Mouse (Mus musculus) kidney, postnatal 14 days (tissue): ENCODE results near the gene 1700001J03Rik.
"Not testable (repeated sequence)": the region's sequence is repeated elsewhere in the genome, so short reads cannot be mapped to it uniquely, and the experiment has no call there.

Experiments
- DNase-seq: peaks from one replicate; pipeline ENCODE4 v3.0.0; 2022; ENCODE audit warnings: mixed read lengths

Gene 1700001J03Rik

DNA sequence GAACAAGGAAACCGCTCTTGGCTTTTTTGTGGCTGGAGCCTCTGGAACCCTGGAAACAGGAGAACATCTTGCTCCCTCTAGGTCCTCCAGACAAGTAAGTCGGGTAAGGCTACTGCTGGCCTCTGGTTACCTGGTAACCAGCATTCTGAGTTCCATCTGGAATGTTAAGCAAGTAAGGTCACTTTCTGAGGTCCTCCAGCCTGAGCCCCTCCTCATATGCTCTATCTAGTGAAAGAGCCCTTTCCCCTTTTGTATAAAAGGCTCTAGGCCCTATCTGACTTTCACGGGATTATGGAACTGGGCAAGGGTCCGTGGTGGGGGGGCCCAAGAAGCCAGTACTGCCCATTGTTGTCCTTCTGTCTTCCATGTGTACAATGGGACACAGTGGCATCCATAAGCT, at the start of gene 1700001J03Rik:
1700001J03Rik (minus strand) TSS at position 101 of the 400 bp plus-strand sequence.
- not testable (repeated sequence) for DNase-seq

DNA sequence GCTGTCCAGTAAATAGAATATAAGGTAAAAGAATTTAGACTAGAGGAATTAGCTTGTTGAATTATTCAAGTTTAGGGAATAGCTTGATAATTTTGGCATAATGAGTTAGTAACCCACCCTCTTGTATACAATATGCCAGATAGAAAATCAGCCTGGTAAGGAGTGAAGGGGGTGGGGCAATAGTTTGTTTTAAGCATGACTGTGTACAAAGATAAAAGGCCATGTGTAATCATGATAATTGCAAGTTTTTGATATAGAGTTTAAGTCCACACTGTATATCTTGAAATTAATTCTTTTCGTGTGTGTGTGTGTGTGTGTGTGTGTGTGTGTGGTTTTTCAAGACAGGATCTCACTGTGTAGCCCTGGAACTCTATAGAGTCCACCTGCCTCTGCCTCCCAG, 49.2 kb upstream of the 1700001J03Rik start:
- DNase-seq, result no peak

DNA sequence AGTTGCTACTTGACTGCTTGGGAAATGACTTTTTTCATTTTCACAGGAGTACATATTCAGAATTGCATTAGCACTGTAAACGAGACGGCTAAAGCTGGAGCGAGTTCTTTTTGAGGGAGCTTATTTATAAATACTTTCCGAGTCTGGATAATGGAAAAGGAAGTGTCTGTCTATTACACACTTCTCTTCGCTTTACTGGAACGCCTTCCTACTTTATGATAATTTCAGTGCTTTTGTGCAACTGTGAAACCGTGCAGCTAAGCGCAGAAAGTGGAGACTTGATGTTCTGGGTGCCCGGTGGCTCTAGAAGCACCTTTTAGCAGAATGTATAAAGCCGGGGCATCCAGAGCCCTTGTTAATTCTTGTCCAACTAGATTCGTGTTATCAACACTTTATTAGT, 47.7 kb upstream of the 1700001J03Rik start:
- no peak for DNase-seq

DNA sequence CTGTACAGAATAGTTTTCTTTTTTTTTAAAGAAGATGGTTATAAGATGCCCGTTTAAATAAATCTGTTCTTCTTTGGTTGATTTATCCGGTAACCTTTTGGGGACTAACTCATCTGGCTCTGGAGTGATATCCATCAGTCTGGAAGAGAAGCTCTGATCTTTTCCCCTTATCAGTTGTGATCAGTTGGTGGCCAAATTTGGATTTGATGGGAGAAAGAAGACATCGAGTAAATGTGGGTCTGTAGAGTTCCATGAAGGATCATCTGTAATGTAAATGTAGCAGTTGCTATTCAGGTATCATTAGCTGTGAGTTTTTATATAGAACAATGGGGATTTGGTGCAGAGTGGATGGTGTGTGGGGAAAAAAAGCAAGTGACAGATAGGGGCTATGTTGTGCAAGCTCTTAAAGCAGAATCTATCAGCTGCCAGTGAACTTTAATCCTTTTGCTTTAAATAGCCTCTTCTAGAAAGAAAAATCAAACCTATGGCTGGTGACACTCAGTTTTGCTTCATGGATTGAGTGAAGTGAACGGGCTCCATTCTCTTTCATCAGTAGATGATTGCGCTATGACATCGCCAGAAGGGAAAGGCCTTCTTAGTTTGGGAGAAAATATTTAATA, 47.1 kb upstream of the 1700001J03Rik start:
- no peak for DNase-seq

DNA sequence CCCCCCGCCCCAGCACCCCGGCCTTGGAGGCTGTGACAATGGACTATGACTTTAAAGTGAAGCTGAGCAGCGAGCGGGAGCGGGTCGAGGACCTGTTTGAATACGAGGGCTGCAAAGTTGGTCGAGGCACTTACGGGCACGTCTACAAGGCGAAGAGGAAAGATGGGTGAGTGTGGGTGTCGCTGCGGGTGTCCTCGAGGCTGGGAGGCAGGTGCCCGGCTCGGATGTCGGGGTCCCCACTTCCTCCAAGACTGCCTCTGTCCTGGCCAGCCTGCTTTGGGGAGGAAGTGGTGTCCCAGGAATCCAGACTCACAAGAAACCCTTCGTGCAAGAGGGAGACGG, 46.5 kb upstream of the 1700001J03Rik start:
- no peak for DNase-seq

DNA sequence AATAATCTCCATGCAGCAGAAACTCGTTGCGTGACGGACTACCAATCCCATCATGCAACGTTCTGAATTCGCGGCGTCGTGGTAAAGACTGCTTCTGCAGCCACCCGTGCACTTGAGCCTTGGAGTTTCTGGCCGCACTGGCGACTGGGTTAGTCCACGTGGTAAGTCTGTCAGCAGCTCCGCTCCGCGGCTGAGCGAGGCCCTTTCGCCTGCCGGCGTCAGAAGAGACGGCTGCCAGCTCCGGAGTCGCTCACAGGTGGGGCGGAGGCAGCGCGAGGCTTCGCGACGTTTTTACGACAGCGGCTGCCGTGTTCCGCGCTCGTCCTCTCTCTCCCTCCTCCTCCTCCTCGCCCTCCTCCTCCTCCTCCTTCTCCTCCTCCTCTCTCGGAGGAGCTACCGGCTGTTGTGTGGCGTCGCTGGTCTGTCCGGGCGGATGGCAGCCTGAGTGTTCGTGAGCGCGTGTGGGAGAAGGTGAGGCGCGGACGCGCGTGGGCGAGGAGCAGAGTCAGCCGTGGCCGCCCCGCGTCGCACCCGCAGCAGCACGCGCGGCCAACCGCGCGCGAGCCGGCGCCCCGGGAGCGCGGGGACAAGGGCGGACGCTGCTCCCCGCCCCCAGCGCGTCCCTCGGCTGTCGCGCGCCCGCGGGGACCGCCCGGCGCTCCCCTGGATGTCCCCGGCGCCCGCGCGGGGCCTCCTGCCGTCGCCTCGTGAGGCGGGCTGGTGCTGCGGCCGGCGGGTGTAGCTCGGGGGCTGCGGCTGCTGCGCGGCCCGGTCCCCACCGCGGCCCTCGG, 46.0 kb upstream of the 1700001J03Rik start, which contains the start of gene Cdk8:
Cdk8 (plus strand) TSS at position 367 of the 791 bp plus-strand sequence.
- peak; percentile 96 for DNase-seq

DNA sequence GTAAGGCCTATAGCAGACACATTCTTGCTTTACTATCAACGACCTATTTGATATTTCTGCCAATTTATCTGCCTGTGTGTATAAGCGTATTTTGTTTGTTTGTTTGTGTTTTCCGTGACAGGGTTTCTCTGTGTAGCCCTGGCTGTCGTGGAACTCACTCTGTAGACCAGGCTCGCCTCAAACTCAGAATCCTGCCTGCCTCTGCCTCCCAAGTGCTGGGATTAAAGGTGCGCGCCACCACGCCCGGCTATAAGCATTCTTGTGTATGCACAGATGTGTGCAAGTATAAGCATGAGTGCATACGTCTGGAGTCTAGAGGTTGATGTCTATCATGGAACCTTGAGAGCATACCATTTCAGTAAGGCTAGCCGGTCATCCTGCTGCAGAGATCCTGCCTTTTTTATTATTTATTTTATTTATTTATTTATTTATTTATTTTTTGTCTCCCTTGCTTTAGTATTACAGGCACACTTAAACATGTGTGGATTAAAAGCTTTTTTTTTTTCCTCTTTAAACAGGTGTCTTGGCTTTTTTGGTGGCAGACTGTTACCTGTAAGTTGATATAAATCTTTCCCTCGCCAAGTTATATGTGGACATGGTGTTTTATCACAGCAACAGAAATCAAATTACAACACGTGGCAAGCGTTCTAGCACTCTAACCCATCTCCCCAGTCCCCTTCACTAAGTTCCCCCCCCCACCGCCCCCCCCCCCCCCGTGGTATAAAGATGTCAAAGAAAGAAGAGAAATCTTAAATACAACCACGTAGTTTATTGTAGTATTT, 45.0 kb upstream of the 1700001J03Rik start:
- no peak for DNase-seq

DNA sequence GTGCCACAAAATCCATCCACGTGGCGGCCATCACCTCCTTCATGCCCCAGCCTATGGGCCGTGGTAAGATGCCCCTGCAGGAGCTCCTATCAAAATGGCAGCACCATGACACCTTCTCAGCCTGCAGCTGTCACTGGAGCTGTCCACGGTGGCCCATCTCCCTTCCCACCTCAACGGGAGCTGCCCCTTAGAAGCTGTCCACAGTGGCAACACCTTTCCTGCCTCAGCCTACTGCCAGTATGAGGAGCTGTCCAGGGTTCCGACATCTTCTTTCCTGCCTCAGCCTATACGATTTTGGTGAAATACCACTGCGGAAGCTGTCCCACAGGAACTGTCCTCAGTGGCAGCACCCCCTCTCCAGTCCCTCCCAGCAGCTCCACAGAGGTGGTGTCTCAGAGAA, 42.4 kb upstream of the 1700001J03Rik start:
- no peak for DNase-seq

DNA sequence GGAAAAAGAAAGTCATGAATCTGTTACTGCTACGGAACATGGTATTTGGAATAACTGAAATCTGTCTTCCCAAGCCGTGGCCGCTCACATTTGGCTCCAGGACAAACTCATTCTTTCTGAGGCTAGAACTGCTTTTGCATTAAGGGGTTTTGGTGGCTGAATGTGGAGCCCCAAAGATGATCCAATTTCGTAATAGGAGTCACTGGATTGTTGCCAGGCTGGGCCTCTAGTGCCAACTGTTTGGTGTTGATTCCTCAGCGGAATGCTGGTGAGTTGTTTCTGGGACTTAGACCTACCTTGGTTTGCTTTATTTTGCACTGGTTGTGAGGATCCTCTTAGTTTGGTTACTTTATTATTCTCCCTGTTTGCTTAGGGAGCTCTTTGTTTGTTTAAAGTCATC, 38.7 kb upstream of the 1700001J03Rik start:
- DNase-seq, result no peak

DNA sequence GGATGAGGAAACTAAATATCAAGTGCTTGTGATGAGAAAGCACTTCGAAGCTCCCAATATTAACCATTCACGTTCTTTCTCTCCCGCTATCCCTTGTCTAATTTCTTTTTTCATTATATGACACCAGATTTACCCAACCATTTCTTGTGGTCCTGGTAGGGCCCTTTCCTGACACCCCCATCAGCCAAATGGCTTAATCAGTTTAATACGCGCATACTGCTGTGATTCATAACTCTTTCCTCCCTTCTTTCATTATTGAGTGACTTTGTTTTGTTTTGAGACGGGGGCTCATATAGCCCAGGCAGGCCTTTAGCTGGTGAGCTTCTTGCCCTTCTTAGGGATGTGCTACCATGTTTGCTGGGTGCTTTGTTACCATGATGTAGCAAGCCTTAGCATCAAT, 36.6 kb upstream of the 1700001J03Rik start:
- DNase-seq, result no peak

DNA sequence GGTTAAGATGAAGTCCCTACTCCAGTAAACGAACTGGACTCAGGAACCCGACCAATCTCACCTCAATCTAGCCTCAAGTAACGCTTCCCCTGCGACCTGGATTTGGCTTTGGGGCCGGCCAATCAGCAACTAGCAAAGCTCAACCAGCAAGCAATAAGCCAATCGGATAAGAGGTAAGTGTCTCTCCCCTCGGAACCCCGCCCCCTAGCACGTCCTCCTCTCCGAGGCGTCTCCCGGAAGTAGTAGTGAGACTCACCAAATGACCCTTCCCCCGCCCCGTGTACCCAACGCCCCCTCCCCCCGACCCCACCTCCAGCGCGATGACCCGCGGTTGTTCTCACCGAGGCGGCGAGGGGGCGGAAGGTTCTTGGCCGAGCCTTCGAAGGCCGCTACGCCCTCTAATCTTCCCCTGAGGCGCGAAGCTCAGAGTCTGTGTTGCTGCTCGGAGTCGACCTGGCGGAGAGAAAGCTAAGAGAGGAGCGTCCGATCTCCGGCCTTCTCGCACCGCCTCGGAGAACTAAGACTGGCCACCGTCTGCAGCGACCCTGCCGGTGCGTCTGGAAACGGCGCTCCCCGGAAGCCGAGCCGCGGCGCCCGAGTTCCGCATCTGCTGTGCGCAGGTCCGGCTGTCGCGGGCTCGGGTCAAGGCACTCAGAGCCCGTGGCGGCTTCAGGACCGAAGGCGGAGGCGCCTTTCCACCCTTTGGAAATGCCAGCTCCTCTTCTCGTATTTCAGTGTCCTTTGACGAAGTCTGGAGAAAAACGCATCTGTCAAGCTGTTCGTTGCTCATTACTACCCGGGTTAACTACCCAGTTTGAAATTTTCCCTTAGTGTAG, 36.0 kb upstream of the 1700001J03Rik start, which contains the start of gene Rnf6:
Rnf6 (minus strand) TSS at position 677 of the 836 bp plus-strand sequence.
- peak; percentile 95 for DNase-seq

DNA sequence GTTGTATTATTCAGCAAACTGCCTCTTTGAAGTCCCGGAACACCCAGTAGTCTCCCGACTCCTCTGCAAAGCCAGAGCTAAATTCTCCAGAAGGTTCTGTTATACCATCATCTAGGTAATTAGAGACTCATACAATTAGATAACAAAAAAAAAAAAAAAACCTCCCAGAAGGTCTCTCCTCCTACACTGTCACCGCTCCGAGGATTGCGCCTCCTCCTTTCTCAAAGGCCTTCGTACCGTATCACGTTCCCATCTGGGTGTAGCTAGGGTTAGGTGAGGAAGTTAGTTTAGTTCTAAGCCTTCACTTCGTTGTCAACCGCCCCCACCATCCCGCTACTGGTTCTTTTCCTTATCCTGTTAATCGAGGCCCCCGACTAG, 35.4 kb upstream of the 1700001J03Rik start:
- no peak for DNase-seq

DNA sequence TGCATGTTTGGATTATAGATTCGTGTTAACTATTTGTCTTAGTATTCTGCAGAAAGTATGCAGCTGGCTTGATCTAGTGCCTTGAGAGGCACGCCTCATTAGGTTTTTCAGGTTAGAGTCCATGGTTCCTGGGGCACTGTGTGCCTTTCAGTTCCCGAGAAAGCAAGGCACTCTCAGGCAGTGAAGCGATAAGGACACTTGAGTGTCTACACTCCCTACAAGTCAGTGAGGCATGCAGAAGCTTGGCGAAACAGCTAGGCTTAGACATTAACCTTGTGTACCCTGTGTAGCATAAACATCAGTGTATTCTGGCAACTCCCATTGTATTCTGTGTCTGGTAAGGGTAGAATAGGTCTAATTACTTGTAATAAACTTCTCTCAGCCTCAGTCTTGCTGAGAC, 20.4 kb upstream of the 1700001J03Rik start:
- DNase-seq, result peak; percentile 87

DNA sequence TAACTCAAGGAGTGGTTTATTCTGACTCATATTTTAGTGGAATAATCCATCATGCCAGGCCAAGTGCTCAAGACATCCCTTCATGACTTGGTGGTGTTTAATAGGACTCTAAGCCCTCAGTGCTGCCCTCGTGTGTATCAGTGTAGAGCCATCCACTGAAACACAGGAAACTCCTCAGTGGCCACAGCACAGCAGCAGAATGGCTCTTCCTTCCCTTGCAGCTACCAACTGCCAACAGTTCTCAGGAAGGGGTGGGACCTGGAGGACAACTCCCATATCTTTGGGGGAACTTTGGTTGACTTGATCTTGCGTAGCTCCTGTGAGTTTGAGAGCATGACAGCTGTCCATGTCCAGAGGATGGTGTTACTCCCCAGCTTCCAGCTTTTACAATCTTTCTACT, 18.8 kb upstream of the 1700001J03Rik start:
- no peak for DNase-seq

DNA sequence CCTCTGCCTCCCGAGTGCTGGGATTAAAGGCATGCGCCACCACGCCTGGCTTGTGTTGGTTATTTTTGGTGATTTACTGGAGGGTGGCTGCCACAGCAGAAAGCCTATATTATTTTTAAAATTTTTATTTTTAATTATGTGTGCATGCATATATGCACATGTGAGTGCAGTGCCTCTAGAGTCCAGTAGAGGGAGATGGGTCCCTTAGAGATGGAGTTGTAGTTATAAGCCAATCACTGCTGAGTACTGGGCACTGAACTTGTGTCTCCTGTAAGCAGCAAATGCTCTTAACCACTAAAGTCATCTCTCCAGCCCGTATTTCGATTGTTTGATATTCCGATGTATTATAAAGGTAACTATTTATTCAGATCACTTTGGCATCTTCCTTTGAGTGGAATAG, 15.5 kb upstream of the 1700001J03Rik start:
- DNase-seq, result no peak

DNA sequence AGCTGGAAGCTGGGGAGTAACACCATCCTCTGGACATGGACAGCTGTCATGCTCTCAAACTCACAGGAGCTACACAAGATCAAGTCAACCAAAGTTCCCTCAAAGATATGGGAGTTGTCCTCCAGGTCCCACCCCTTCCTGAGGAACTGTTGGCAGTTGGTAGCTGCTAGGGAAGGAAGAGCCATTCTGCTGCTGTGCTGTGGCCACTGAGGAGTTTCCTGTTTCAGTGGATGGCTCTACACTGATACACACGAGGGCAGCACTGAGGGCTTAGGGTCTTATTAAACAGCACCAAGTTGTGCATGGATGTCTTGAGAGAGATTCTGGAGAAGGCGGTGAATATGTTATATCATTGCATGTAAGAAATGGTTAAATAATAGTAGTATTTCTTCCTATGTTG, 14.4 kb upstream of the 1700001J03Rik start:
- DNase-seq, result no peak

DNA sequence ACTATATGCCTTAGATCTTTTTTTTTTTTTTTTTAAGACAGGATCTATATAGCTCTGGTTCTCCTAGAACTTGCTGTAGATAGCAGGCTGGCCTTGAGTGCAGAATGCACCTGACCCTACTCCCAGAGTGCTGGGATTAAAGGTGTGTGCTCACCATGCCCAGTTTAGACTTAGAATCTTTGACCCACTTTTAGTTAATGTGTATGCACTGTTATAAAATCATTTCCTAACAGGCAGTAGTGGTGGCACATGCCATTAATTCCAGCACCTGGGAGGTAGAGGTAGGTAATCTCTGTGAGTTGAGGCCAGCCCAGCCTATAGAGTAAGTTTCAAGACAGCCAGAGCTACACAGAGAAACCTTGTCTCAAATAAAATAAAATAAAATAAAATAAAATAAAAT, 14.0 kb upstream of the 1700001J03Rik start:
- peak; percentile 66 for DNase-seq

DNA sequence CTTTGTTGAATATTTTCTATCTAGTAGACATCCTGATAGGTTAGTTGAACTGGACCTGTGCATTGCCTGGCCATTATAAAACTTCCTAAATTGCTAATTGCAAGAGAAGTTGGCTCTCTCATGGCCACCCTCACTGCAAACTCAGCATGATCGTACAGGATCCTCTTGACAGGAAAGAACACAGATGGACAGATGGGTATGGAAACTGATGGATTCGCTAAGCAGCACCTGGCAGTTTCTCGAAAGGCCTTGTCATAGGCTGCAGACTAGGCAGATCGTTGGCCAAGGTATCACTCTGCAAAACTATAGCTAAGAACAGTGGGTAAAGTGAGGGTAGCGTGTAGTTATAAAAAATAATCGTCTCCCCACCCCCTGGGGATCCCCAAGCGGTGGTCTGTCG, 8.3 kb upstream of the 1700001J03Rik start:
- no peak for DNase-seq

DNA sequence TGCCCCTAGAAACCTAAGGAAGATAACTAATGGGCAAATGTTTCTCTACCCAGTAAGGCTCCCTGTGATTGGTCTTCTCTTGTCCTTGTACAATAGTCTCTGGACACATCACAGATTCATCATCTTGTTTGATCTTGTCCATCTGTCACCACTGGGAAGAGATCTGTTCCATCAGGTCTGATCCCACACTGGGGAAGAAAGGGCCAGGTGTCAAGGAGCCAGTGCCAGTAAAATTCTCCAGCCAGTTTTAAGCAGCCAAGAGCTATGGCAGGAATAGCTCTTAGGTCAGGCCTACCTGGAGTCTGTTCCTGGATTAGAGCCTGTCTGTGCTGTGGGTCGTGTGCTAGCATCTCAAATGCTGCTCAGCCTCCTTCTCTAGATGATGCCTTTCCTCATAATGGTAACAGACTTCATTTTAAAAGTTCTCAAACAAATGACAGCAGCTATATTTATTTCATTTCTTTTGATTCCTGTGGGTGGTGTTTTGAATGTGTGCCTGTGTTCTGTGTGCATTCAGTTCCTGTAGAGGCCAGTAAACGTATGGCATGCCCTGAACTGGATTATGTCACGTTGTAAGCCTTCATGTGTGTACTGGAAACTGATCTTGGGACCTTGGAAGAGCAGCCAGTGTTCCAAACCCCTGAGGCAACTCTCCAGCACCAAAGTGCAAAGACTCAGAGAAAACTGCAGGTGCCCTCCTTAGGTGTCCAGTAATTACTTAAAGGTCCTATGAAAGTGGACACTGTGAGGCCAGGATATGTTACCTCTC, 5.6 kb upstream of the 1700001J03Rik start:
- DNase-seq, result no peak

DNA sequence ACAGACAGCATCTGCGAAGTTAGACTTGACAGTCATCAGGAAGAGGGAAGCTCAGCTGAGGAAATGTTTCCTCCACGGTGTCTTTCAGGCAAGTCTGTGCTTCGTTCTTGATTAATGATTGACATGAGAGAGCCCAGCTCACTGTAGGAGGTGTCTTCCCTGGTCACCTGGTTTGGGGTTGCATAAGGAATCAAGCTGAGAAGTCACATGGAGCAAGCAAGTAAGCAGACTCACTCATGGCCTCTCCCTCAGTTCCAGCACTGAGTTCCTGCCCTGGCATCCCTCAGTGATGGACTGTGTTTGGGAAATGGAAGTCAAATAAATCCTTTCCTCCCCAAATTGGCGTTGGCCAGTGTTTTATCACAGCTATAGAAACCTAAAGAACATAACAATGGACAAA, 5.0 kb upstream of the 1700001J03Rik start:
- DNase-seq, result peak; percentile 49

DNA sequence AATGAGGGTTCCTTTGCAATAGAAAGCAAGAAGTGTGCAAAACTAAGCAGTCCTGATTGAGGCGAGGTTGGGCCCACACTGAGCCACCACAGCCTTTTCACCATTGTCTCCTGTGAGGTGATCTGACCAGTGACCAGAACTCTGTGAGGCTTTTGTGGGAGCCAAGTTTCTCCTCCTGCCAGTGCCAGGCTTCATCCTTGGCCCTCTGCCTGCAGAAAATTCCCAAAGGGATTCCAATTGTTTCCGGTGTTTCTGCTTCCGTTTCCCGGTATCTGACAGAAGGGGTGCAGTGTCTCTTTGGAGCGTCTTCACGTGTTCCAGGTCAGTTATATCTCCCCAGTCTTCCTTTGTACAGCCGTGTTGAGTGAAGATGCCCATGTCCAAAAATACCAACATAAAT, 3.6 kb upstream of the 1700001J03Rik start:
- DNase-seq, result no peak

DNA sequence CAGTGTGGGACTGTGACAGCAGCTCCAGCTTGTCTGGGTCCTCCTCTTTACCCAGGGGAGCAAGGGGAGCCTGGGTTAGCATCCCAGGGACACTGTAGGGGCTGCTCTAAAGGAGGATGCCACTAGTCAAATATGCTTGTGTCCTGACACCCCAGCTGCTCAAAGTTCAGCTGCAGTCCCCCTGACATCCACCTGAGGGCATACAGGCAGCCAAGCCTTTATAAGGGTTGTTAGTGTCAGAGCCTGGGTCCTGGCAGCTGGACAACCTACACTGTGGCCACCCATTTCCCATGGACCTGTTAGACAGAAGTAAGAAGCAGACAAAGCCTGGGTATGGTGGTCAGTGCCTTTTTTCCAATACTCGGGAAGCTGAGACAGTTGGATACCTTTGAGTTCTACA, 3.0 kb upstream of the 1700001J03Rik start:
- peak; percentile 34 for DNase-seq
